Mouse (Mus musculus): ENCODE results near the gene Gm10300. TPM values are rescaled to one million over a fixed set of nuclear protein-coding genes. Genes with fewer than 3 reads are reported as not detected.
A peak's percentile ranks its signal among the peaks of the same experiment; 100 is the strongest.

Gm10300 gene
- polyA plus RNA-seq, 1 experiment from 2014 or later = not detected

- peak overlapping the region; percentile 87 for H3K4me2 ChIP-seq (ENCODE audit: low read length)
- no peaks in the 10 kb centered on the region for H3K27me3 ChIP-seq (ENCODE audit: control insufficient read depth, insufficient read depth, low read depth, low read length)
- WGBS = 0% methylated on average over 30 of the region's 46 CpGs
- peak overlapping the region; percentile 99 for H3K9ac ChIP-seq (ENCODE audit: low read depth, low read length)
- H3K27ac ChIP-seq (ENCODE audit: low read length) = peak overlapping the region; percentile 98
- ATAC-seq = peak; percentile 99
- H3K4me1 ChIP-seq (ENCODE audit: control insufficient read depth, insufficient read depth, low read length) = peaks cover 29% of the 10 kb centered on the region
- H3K36me3 ChIP-seq (ENCODE audit: control insufficient read depth, insufficient read depth, low read length) = no peaks in the 10 kb centered on the region
- peak overlapping the region; percentile 97 for H3K4me3 ChIP-seq (ENCODE audit: low read depth, low read length)
- no peaks in the 10 kb centered on the region for H3K9me3 ChIP-seq (replicated peaks; ENCODE audit: control insufficient read depth, low read length, poor library complexity, severe bottlenecking)
These were observed 25.5 kb upstream of the Gm10300 start for GRCm38 (mm10) chr4:132048995-132049404.

GRCm38 (mm10) chr4:132049549-132050200 lies 24.8 kb upstream of the Gm10300 start:
- no peak overlapping the region for H3K27ac ChIP-seq (ENCODE audit: low read length)
- peak overlapping the region; percentile 97 for H3K4me3 ChIP-seq (ENCODE audit: low read depth, low read length)
- 7% methylated on average over 15 of the region's 15 CpGs for WGBS
- H3K4me2 ChIP-seq (ENCODE audit: low read length) = peak overlapping the region; percentile 57
- H3K27me3 ChIP-seq (ENCODE audit: control insufficient read depth, insufficient read depth, low read depth, low read length) = no peaks in the 10 kb centered on the region
- no peaks in the 10 kb centered on the region for H3K9me3 ChIP-seq (replicated peaks; ENCODE audit: control insufficient read depth, low read length, poor library complexity, severe bottlenecking)
- H3K36me3 ChIP-seq (ENCODE audit: control insufficient read depth, insufficient read depth, low read length) = no peaks in the 10 kb centered on the region
- peak overlapping the region; percentile 27; the same call in 1 of the 2 replicates for H3K9ac ChIP-seq (ENCODE audit: low read depth, low read length)
- peaks cover 25% of the 10 kb centered on the region for H3K4me1 ChIP-seq (ENCODE audit: control insufficient read depth, insufficient read depth, low read length)
- ATAC-seq = no peak

DNA sequence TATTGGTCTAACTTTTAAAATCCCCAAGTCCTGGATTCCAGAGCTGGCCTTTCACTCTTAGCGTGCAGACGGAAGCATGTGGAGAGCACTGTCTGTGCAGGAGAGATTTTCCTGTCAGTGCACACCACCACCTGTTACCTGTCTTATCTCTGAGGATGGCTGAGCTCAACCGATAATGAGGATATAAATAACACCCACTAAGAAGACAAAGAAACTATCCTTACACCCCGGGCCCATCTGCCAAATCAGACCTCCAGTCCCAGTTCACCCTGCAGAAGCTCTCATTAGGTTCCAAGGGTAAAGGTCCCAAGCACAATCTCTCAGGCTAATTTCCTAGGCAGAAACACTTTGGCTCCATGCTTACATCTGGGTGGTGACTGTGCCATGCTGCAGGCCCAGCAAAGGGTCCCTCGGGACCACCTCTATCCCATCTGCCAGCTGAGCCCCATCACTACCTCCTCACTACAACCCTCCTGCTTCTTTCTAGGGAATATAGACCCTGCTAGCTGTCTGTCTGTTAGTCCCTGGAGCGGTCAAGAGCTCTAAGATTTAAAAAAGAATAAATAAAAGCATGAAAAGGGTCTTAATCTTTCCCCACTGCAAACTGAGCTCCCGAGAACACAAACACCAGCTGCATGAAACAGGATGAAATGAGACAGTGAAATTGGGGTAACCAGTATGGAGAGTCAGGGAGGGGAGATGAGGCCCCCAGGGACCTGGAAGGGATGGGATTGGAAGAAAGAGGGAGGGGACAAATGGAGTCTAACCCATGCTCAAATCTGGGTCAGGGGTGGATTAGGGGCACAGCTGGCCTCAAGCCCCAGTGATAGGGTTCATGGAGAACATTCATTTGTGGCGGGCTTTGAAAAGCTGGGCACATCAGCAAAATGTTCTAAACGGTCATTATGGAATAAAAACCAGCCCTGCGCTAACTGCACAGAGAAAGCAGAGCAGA lies 22.9 kb upstream of the Gm10300 start:
- ATAC-seq = no peak
- Histone ChIP-seq H3K4me2 (ENCODE audit: low read length) (no peak overlapping the region), H3K36me3 (ENCODE audit: control insufficient read depth, insufficient read depth, low read length) (no peaks in the 10 kb centered on the region), H3K9ac (ENCODE audit: low read depth, low read length) (no peak overlapping the region), H3K4me3 (ENCODE audit: low read depth, low read length) (no peak overlapping the region), H3K4me1 (ENCODE audit: control insufficient read depth, insufficient read depth, low read length) (peaks cover 13% of the 10 kb centered on the region), H3K9me3 (replicated peaks; ENCODE audit: control insufficient read depth, low read length, poor library complexity, severe bottlenecking) (no peaks in the 10 kb centered on the region), H3K27me3 (ENCODE audit: control insufficient read depth, insufficient read depth, low read depth, low read length) (no peaks in the 10 kb centered on the region), H3K27ac (ENCODE audit: low read length) (no peak overlapping the region)
- 32% methylated on average over 10 of the region's 10 CpGs for WGBS

DNA sequence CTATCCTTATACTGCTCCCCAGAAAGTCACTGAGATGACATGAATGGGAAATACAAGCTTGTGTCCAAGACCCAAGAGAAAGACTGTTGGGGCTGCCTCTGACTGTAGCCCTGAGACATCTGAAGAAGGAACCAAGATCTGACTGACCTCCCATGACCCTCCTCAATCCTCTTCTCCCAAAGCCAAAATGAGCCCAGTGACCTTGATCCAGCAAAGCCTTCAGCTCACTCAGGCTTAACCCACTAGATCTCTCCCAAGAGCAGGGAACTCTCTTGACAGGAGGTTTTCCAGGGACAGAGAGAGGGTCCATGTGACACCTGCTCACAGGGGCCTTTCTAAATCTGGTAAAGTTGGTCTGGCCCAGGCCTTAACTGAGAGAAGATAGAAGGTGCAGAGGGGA lies 17.2 kb upstream of the Gm10300 start:
- no peak for ATAC-seq
- Histone ChIP-seq H3K9me3 (replicated peaks; ENCODE audit: control insufficient read depth, low read length, poor library complexity, severe bottlenecking) (no peaks in the 10 kb centered on the region), H3K27ac (ENCODE audit: low read length) (no peak overlapping the region), H3K36me3 (ENCODE audit: control insufficient read depth, insufficient read depth, low read length) (no peaks in the 10 kb centered on the region), H3K4me1 (ENCODE audit: control insufficient read depth, insufficient read depth, low read length) (no peaks in the 10 kb centered on the region), H3K4me3 (ENCODE audit: low read depth, low read length) (no peak overlapping the region), H3K27me3 (ENCODE audit: control insufficient read depth, insufficient read depth, low read depth, low read length) (no peaks in the 10 kb centered on the region), H3K9ac (ENCODE audit: low read depth, low read length) (no peak overlapping the region), H3K4me2 (ENCODE audit: low read length) (no peak overlapping the region)

DNA sequence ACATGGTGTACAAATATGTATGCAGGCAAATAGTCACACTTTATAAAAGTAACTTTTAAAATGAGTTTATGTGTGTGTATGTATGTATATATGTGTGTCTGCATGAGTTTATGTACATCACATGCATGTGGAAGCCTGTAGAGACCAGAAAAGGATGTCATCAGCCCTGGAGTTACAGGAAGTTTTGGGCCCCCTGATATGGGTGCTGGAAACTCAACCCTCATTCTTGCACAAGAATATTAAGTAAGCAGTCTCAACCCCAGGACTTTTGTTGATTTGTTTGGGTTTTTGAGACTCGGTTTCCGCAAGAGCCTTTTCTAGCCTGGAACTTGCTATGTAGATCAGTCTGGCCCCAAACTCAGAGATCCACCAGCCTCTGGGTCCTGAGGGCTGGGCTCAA lies 15.0 kb upstream of the Gm10300 start:
- ATAC-seq = no peak
- Histone ChIP-seq H3K4me2 (ENCODE audit: low read length) (no peak overlapping the region), H3K36me3 (ENCODE audit: control insufficient read depth, insufficient read depth, low read length) (no peaks in the 10 kb centered on the region), H3K9ac (ENCODE audit: low read depth, low read length) (no peak overlapping the region), H3K27ac (ENCODE audit: low read length) (no peak overlapping the region), H3K4me1 (ENCODE audit: control insufficient read depth, insufficient read depth, low read length) (no peaks in the 10 kb centered on the region), H3K9me3 (replicated peaks; ENCODE audit: control insufficient read depth, low read length, poor library complexity, severe bottlenecking) (no peaks in the 10 kb centered on the region), H3K4me3 (ENCODE audit: low read depth, low read length) (no peak overlapping the region), H3K27me3 (ENCODE audit: control insufficient read depth, insufficient read depth, low read depth, low read length) (no peaks in the 10 kb centered on the region)
- 97% methylated on average over 2 of the region's 2 CpGs for WGBS

- Histone ChIP-seq H3K9ac (ENCODE audit: low read depth, low read length) (no peak overlapping the region), H3K9me3 (replicated peaks; ENCODE audit: control insufficient read depth, low read length, poor library complexity, severe bottlenecking) (no peaks in the 10 kb centered on the region), H3K4me3 (ENCODE audit: low read depth, low read length) (no peak overlapping the region), H3K27ac (ENCODE audit: low read length) (no peak overlapping the region), H3K27me3 (ENCODE audit: control insufficient read depth, insufficient read depth, low read depth, low read length) (no peaks in the 10 kb centered on the region), H3K36me3 (ENCODE audit: control insufficient read depth, insufficient read depth, low read length) (no peaks in the 10 kb centered on the region), H3K4me1 (ENCODE audit: control insufficient read depth, insufficient read depth, low read length) (no peaks in the 10 kb centered on the region), H3K4me2 (ENCODE audit: low read length) (no peak overlapping the region)
- 77% methylated on average over 17 of the region's 17 CpGs for WGBS
- no peak for ATAC-seq
These were observed 14.3 kb upstream of the Gm10300 start for GRCm38 (mm10) chr4:132060040-132060832.

- H3K27me3 ChIP-seq (ENCODE audit: control insufficient read depth, insufficient read depth, low read depth, low read length) = no peaks in the 10 kb centered on the region
- H3K9ac ChIP-seq (ENCODE audit: low read depth, low read length) = no peak overlapping the region
- no peak overlapping the region for H3K4me2 ChIP-seq (ENCODE audit: low read length)
- H3K27ac ChIP-seq (ENCODE audit: low read length) = no peak overlapping the region
- H3K9me3 ChIP-seq (replicated peaks; ENCODE audit: control insufficient read depth, low read length, poor library complexity, severe bottlenecking) = no peaks in the 10 kb centered on the region
- peaks cover 4% of the 10 kb centered on the region; the same call in 1 of the 2 replicates for H3K4me1 ChIP-seq (ENCODE audit: control insufficient read depth, insufficient read depth, low read length)
- no peak for ATAC-seq
- no peaks in the 10 kb centered on the region for H3K36me3 ChIP-seq (ENCODE audit: control insufficient read depth, insufficient read depth, low read length)
- H3K4me3 ChIP-seq (ENCODE audit: low read depth, low read length) = no peak overlapping the region
- WGBS = 78% methylated on average over 8 of the region's 8 CpGs
These were observed 12.2 kb upstream of the Gm10300 start for GRCm38 (mm10) chr4:132062289-132062688.

DNA sequence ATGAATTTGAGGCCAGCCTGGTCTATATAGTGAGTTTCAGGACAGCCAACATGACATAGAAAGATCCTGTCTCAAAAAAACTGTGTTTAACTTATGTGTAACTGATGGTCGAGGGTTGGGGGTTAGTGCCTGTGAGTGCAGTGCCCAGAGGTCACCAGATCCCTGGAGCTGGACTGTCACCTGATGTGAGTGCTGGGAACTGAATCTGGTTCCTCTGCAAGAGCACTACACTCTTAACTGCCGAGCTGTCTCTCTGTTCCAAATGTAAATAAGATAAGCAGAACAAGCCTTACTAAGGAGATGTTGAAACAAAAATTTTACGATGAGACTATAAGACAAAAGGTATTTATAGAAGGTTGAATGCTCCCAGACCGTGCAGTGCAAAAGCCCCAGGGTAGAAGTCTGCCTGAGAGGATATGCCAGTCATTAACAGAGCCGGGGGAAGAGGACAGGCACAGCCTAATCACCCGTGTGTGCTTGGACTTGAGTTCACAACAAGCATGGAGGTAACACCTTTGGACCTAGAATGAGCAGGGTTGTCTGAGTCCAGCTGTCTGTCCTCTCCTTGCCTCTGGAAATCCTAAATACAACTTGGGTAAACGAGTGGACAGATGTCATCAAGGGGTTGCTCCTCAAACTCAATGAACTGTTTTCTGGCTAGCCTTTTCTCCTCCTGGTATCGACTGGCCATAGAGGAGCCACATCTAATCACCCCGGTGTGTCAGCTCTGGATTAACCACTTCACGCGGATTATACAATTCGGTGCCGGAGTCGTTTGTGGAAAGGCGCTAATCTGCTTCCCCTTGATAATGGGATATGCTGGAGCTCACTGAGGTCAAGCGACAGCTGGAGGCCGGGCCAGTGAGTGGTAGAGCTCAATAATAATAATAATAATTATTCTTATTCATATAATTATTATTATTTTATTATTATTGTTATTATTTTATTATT lies 11.3 kb upstream of the Gm10300 start:
- 53% methylated on average over 17 of the region's 17 CpGs for WGBS
- no peaks in the 10 kb centered on the region for H3K27me3 ChIP-seq (ENCODE audit: control insufficient read depth, insufficient read depth, low read depth, low read length)
- no peaks in the 10 kb centered on the region for H3K36me3 ChIP-seq (ENCODE audit: control insufficient read depth, insufficient read depth, low read length)
- no peak overlapping the region for H3K4me3 ChIP-seq (ENCODE audit: low read depth, low read length)
- no peak overlapping the region for H3K9ac ChIP-seq (ENCODE audit: low read depth, low read length)
- H3K9me3 ChIP-seq (replicated peaks; ENCODE audit: control insufficient read depth, low read length, poor library complexity, severe bottlenecking) = no peaks in the 10 kb centered on the region
- H3K27ac ChIP-seq (ENCODE audit: low read length) = no peak overlapping the region
- no peak for ATAC-seq
- H3K4me2 ChIP-seq (ENCODE audit: low read length) = no peak overlapping the region
- peaks cover 4% of the 10 kb centered on the region; the same call in 1 of the 2 replicates for H3K4me1 ChIP-seq (ENCODE audit: control insufficient read depth, insufficient read depth, low read length)
